17 mouse cellular contexts compared by ENCODE assay signal in the genomic region with DNA sequence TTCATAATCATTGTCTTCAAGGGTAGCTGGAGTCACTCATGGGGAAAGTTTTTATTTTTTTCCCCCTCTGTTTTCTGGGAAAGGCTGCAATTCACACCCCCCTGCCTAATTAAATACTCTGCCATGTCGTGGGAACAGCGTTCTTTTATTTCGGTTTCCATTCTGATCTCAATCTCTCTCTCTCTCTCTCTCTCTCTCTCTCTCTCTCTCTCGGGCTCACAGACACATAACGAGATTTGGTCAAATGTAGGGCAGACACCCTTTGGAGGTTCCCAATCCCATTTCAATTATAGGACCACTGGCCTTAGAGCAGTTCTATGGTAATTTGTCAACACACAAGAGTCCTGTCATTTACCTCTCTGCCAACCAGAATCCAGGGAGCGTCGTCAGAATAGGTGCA.
A peak's percentile ranks its signal among the peaks of the same experiment; 100 is the strongest.
DNase-seq lines count a peak whose midpoint lies in the region; ATAC-seq lines count a peak whose summit lies in the region.
"Had no signal": no experiment of that assay in that cellular context is flagged by ENCODE, and none has a peak within 500 bp of the region (broad histone marks: within the 10 kb centered on the region; RNA-seq: fewer than 3 reads in every experiment).

No protein-coding gene starts in this region.

- no peak for ATAC-seq in hindbrain, embryonic 13.5 days (ENCODE audit: low FRiP score)
- no peak for ATAC-seq in hindbrain, embryonic 16.5 days
- ATAC-seq in forebrain, embryonic 14.5 days = peak; percentile 58
- no peak for ATAC-seq in megakaryocyte progenitor cell, adult 5-6 weeks (replicated peaks; ENCODE audit: poor library complexity)
- ATAC-seq: activated CD4-positive, CD25-positive, alpha-beta regulatory T cell, adult 4 months; intestine, embryonic 16.5 days; Patski had no signal

- peak overlapping the region; percentile 55; the same call in 1 of the 2 replicates for H3K27ac ChIP-seq in hindbrain, embryonic 13.5 days
- H3K27ac ChIP-seq in hindbrain, embryonic 16.5 days (ENCODE audit: low read depth, low read length) = no peak overlapping the region
- peak overlapping the region; percentile 66 for H3K27ac ChIP-seq in forebrain, embryonic 14.5 days (ENCODE audit: low read depth, low read length)
- H3K27ac ChIP-seq: embryonic facial prominence, embryonic 10.5 days; hindbrain, embryonic 12.5 days had no signal

- DNase-seq in retina, postnatal 1 day = peak; percentile 51
- no peak for DNase-seq in retina, embryonic 14.5 days (ENCODE audit: low spot score)
- DNase-seq in forebrain, embryonic 14.5 days (ENCODE audit: low spot score) = peak; percentile 58
- DNase-seq in right cerebral cortex, postnatal 4 days = no peak
- DNase-seq: adrenal gland, postnatal 14 days; cerebellum, adult 2 months; gastrocnemius, postnatal 14 days had no signal

- H3K9ac ChIP-seq in hindbrain, embryonic 13.5 days = no peak overlapping the region
- H3K9ac ChIP-seq in hindbrain, embryonic 16.5 days (ENCODE audit: low read depth, low read length) = no peak overlapping the region
- no peak overlapping the region for H3K9ac ChIP-seq in forebrain, embryonic 14.5 days (ENCODE audit: low read length)
- H3K9ac ChIP-seq: heart, embryonic 12.5 days; hindbrain, embryonic 12.5 days had no signal

- no peaks in the 10 kb centered on the region for H3K36me3 ChIP-seq in hindbrain, embryonic 13.5 days
- no peaks in the 10 kb centered on the region for H3K36me3 ChIP-seq in hindbrain, embryonic 16.5 days (ENCODE audit: control insufficient read depth, insufficient read depth, low read length)
- H3K36me3 ChIP-seq in forebrain, embryonic 14.5 days (ENCODE audit: control insufficient read depth, insufficient read depth, low read length) = no peaks in the 10 kb centered on the region
- H3K36me3 ChIP-seq: embryonic facial prominence, embryonic 10.5 days; heart, embryonic 12.5 days; hindbrain, embryonic 12.5 days had no signal

- no peak overlapping the region for H3K4me2 ChIP-seq in hindbrain, embryonic 13.5 days
- H3K4me2 ChIP-seq in hindbrain, embryonic 16.5 days (ENCODE audit: low read length) = no peak overlapping the region
- no peak overlapping the region for H3K4me2 ChIP-seq in forebrain, embryonic 14.5 days (ENCODE audit: low read length)
- H3K4me2 ChIP-seq: heart, embryonic 12.5 days; hindbrain, embryonic 12.5 days had no signal

- no peaks in the 10 kb centered on the region for H3K27me3 ChIP-seq in hindbrain, embryonic 13.5 days
- no peaks in the 10 kb centered on the region for H3K27me3 ChIP-seq in hindbrain, embryonic 16.5 days (replicated peaks; ENCODE audit: control insufficient read depth, insufficient read depth, low read length)
- H3K27me3 ChIP-seq in forebrain, embryonic 14.5 days (replicated peaks; ENCODE audit: control insufficient read depth, insufficient read depth, low read length) = no peaks in the 10 kb centered on the region
- H3K27me3 ChIP-seq: CH12.LX; heart, embryonic 12.5 days; hindbrain, embryonic 12.5 days had no signal

- no peaks in the 10 kb centered on the region for H3K9me3 ChIP-seq in hindbrain, embryonic 13.5 days
- H3K9me3 ChIP-seq in hindbrain, embryonic 16.5 days (ENCODE audit: control insufficient read depth, low read length) = no peaks in the 10 kb centered on the region
- no peaks in the 10 kb centered on the region for H3K9me3 ChIP-seq in forebrain, embryonic 14.5 days (replicated peaks; ENCODE audit: control insufficient read depth, low read length)
- H3K9me3 ChIP-seq: embryonic facial prominence, embryonic 10.5 days; heart, embryonic 12.5 days; hindbrain, embryonic 12.5 days had no signal

- H3K4me3 ChIP-seq in hindbrain, embryonic 13.5 days = no peak overlapping the region
- no peak overlapping the region for H3K4me3 ChIP-seq in hindbrain, embryonic 16.5 days (ENCODE audit: low read length)
- H3K4me3 ChIP-seq in forebrain, embryonic 14.5 days (ENCODE audit: low read depth, low read length) = no peak overlapping the region
- H3K4me3 ChIP-seq: embryonic facial prominence, embryonic 10.5 days; heart, embryonic 12.5 days; hindbrain, embryonic 12.5 days had no signal

- peaks cover 35% of the 10 kb centered on the region for H3K4me1 ChIP-seq in hindbrain, embryonic 13.5 days (replicated peaks)
- H3K4me1 ChIP-seq in hindbrain, embryonic 16.5 days (ENCODE audit: control insufficient read depth, insufficient read depth, low read depth, low read length) = peaks cover 11% of the 10 kb centered on the region
- H3K4me1 ChIP-seq in forebrain, embryonic 14.5 days (ENCODE audit: control insufficient read depth, insufficient read depth, low read length) = peaks cover 20% of the 10 kb centered on the region
- H3K4me1 ChIP-seq: embryonic facial prominence, embryonic 10.5 days; heart, embryonic 12.5 days had no signal

- WGBS in hindbrain, embryonic 13.5 days = 37% methylated on average over 7 of the region's 7 CpGs
- 44% methylated on average over 7 of the region's 7 CpGs for WGBS in hindbrain, embryonic 16.5 days
- 8% methylated on average over 7 of the region's 7 CpGs for WGBS in forebrain, embryonic 14.5 days

Comparison
In these comparisons a context has a peak if more than half of its experiments do, and no peak if none do; other contexts are left out.
1. DNase-seq: peak in retina, postnatal 1 day (single experiment) and forebrain, embryonic 14.5 days (single experiment); none in retina, embryonic 14.5 days (single experiment) and right cerebral cortex, postnatal 4 days (single experiment).